Mouse (Mus musculus): Measurements from ENCODE around the gene Mink1.
"Not testable (repeated sequence)": the region's sequence is repeated elsewhere in the genome, so short reads cannot be mapped to it uniquely, and the experiment has no call there.

The Mink1 gene

DNA sequence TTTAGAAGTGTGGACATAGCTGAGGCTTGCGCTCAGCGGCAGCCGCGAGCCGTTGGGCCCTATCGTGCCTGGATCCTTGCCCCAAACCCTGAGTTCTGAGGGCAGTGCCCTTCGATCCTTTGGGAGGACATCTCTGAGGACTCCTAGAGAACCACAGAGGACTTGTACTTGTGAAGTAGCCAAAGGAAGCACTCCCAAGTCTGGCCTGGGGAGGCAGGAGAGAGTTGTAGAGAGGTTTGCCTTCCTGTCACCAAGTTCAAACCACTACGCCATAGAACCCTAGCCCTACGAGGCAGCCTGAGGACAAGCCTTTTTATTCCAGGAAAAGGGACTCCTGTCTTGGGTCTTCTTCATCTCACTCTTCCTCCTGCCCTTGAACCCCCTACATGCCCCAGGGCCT lies 5.1 kb upstream of the Mink1 start:
- DNase-seq (ENCODE audit: low spot score): no peak

DNA sequence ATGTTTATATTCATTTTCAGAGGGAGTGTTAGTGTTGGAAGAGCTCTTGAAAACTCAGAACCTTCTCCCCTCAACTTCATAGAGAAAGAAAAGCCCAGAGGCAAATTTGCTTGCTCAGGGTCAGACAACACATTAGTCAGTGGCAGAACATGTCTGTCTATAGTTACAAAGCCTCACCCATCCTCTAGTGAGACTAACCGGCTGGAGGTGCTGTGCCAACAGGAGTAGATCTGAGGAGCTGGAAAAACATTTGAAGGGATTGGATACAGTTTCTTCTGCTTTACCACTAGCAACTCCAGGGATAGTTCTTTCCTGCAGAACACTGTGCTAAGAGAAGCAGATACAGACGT lies 769 bp upstream of the Mink1 start:
- no peak for DNase-seq (ENCODE audit: low spot score)

DNA sequence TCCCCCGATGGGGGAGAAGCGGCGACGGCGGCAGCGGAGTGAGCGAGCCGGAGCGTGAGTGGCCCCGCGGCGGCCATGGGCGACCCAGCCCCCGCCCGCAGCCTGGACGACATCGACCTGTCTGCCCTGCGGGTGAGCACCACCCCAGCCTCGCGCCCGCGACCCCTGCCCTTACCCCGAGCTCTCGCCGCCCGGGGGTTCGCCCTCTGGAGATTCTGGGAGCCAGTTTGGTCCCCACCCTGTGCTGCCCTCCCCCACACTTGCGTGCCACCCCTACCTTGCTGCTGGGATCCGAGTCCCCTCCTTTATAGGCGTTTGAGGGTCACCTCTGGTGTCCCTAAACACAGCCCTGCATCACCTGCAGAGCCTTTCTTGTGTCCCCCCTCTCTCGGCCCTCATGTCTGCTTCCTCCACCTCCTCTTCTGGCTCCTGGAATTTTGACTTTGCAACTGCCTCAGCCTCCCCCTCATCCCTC lies 351 bp downstream of the Mink1 start:
- DNase-seq (ENCODE audit: low spot score): no peak

DNA sequence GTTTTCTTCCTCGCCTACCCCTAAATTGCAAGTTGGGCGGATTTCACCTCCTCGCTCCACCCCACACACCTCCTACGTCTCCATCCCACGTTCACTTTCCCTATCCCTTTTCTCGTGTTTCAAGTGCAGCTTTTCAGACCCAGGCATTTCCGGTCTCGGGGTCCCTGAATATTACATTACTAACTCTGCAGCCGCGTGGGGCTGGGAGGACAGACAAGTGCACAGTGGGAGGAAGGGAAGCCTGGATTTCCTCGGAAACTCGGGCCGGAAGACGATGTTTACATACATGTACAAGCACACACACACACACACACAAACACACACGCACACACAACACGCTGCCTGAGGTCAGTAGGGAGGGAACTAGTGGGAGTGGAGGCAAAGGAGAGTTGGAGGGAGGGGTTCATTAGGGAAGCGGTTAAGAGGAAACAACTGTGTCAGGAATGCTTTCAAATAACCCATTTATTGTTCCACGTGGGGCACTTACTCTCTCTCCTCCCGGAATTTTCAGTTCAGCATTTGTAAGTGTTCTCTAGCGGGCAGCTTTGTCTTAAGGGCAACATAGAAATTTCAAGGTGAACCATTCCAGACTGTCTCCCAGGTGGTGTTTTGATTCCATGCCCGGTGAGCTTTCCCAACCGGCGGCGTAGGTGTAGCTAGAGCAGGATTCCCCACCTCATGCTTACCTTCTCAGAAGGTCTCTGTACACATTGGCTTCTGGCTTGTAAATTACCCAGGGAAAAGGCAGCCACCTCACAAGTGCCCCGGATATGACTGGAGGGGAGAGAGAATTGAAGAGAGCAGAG lies 992 bp downstream of the Mink1 start:
- no peak for DNase-seq (ENCODE audit: low spot score)

DNA sequence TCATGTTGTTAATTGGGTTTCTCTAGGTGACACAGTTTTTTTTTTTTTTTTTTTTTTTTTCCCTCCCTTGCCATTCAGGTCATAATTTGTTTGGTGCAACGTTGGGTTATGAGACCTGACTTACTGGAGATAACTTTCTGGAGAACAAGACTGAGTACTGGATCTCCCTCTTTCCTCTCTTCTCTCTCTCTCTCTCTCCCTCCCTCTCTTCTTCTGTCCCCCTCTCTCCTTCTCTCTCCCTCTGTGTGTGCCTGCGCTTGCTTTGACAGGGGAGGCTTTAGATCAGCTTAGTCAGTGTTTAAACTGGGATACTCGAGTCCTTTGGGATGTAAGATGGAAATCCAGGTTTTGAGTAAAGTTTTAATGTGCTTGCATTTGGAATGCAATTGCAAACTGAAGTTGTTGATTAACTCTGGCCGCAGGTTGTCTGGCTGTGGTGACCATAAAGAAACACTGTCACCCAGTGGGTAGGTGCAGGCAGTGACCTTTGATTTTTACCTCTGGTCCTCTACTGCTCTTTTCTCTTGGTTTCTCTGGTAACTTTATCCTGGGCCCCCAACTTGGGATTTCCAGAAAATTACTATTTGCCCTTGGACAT lies 1.7 kb downstream of the Mink1 start:
- DNase-seq (ENCODE audit: low spot score): no peak

- no peak for DNase-seq (ENCODE audit: low spot score)
Measured at GRCm38 (mm10) chr11:70566586-70566985, 3.9 kb downstream of the Mink1 start.

GRCm38 (mm10) chr11:70570614-70571013 lies 7.9 kb downstream of the Mink1 start:
- not testable (repeated sequence) for DNase-seq (ENCODE audit: low spot score)

DNA sequence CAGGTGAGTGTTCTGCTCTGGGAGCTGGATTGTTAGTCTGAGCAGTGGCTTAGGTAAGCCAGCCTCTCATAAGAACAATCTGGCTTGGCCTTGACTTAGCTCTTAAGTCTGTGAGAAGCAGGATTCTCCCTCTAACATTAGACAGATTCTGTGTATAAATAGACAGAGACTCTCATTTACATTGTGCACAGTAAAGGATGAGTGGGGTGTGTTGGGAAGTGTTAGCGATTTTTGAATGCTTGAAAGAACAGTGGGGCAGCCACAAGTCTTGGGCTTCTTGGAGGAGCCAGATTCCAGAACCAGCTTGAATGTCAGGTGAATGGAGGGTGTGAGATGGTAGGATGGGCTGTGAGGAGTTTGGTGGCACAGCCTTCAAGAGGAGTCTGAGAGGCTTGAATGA lies 9.0 kb downstream of the Mink1 start:
- no peak for DNase-seq (ENCODE audit: low spot score)

DNA sequence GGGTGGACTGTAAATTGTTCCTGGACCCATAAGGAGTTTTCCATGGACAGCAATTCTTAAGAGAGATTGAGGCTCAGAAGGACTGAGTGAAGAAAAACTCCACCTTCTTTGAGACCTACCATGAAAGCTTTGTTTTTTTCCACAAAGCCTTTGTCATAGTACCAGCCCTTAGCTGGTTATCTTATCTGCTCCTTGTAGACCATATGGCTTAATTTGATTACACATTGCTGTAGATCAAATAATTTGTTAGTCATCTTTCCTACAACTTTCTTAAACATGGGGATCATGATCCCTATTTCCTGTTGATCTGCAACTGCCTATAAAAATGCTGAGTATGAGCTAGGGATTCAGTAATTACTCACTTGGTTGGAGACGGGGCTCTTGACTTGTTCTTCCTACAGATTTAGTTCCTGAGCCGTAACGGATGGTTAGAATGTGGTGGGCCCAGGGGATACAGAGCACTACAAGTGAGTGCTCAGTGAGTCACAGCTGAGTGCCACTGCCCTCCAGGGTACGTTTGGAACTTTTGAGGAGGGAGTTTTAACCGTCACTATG lies 9.7 kb downstream of the Mink1 start:
- DNase-seq (ENCODE audit: low spot score): no peak

- no peak for DNase-seq (ENCODE audit: low spot score)
Measured at GRCm38 (mm10) chr11:70573872-70574271, 11.2 kb downstream of the Mink1 start.

- no peak for DNase-seq (ENCODE audit: low spot score)
Measured at GRCm38 (mm10) chr11:70577201-70577600, 14.5 kb downstream of the Mink1 start.

DNA sequence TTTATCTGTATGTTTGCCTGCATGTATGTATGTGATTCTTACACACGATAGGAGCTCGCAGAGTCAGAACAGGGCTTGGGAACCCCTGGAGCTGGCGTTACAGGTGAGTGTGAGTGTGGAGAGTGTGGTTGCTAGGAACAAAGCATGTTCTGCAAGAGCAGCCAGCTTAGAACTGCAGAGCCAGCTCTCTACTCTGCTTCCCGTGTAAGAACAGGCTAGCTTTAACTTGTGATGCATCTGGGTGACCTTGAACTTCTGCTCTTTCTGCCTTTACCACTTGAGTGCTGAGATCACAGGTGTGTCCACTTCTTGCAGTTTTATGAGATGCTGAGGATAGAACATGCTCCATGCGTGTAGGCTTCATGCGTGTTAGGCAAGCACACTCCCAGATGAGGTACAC lies 16.3 kb downstream of the Mink1 start:
- DNase-seq (ENCODE audit: low spot score): no peak

- DNase-seq (ENCODE audit: low spot score): no peak
Measured at GRCm38 (mm10) chr11:70579710-70580357, 17.2 kb downstream of the Mink1 start.

GRCm38 (mm10) chr11:70580358-70580720 lies 17.7 kb downstream of the Mink1 start:
- no peak for DNase-seq (ENCODE audit: low spot score)

GRCm38 (mm10) chr11:70580921-70581320 lies 18.2 kb downstream of the Mink1 start:
- no peak for DNase-seq (ENCODE audit: low spot score)

DNA sequence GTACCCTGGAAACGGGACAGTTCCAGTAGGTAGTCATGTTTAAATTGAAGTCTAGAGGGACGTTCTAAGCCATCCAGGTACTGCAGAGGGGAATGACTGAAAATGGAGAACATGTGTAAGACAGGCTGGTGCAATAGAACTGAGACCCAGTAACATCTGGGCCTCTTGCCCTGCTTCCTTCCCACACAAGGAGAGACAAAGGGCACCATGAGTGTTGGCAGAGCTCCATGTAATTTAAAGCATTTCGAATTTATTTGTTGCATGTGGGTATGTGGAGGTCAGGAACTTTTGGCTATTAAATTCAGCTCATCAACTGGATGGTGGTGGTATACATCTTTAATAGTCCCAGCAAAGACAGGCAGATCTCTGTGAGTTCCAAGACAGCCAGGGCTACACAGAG lies 19.5 kb downstream of the Mink1 start:
- no peak for DNase-seq (ENCODE audit: low spot score)

GRCm38 (mm10) chr11:70583022-70583714 lies 20.5 kb downstream of the Mink1 start:
- no peak for DNase-seq (ENCODE audit: low spot score)

GRCm38 (mm10) chr11:70583775-70584174 lies 21.1 kb downstream of the Mink1 start:
- no peak for DNase-seq (ENCODE audit: low spot score)

DNA sequence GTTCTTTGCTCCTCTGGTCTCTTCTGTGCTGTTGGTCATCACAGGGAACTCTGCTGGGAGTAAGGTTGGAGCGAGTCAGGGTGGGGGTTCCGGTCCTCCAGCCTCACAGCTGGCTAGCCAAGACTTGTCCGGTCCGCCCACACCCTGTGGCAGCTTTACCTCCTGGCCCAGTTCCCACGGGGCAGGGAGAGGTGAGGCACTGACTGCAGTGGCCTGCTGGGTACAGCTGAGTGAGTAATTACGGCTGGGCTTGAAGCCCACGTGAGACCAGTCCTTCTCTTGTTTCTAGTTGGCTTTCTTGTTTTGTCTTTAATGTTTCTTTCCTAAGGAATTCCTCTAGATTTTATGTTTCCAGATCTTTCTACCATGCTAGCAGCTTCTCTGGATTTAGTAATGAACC lies 22.8 kb downstream of the Mink1 start:
- no peak for DNase-seq (ENCODE audit: low spot score)

DNA sequence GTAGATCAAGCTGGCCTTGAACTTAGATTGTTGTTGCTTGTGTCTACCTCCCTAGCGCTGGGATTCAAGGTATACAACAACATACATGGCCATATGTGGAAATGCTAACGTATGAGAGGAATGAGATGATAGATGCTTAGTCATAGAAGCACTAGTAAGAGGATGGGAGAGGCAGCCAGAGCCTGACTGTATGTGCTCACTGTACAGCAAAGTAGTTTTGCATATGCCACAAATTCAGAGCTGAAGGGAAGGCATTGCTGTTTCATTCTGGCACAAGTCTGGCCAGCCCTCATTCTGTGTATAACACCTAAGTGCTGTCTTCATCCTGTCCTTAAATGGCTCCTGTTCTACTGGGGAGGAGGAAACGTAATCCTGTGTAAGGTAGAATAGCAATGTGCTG lies 23.6 kb downstream of the Mink1 start:
- no peak for DNase-seq (ENCODE audit: low spot score)

GRCm38 (mm10) chr11:70586954-70587353 lies 24.3 kb downstream of the Mink1 start:
- DNase-seq (ENCODE audit: low spot score): no peak

GRCm38 (mm10) chr11:70591733-70592132 lies 29.1 kb downstream of the Mink1 start:
- no peak for DNase-seq (ENCODE audit: low spot score)

All from urinary bladder, postnatal 10 days (tissue).